Mouse (Mus musculus) spleen, adult 2 months (tissue): Measurements from ENCODE around the gene Gm43552. TPM values are rescaled to one million over a fixed set of nuclear protein-coding genes. Genes with fewer than 3 reads are reported as not detected.

Experiments
- DNase-seq, 2 experiments: peaks; one replicate each; pipeline versions ENCODE4 v3.0.0 to v3.0.0-alpha.2; 2012 to 2021; ENCODE audit warnings: low spot score in 2 of 2, low read depth in 1 of 2
- H3K27ac ChIP-seq: fragments of 200-500 bp; 2 replicates; pipeline ENCODE4 v1.5.1; 2012; ENCODE audit warnings: low read length, inconsistent platforms; ENCODE audit not compliant: insufficient read depth
- H3K27me3 ChIP-seq: fragments of 200-500 bp; 2 replicates; pipeline ENCODE4 v1.6.1; 2012; ENCODE audit warnings: mild to moderate bottlenecking, moderate library complexity, low read length, inconsistent platforms; ENCODE audit not compliant: control insufficient read depth, insufficient read depth
- H3K36me3 ChIP-seq: fragments of 200-500 bp; 2 replicates; pipeline ENCODE4 v1.6.1; 2012; ENCODE audit warnings: mild to moderate bottlenecking, low read length, inconsistent platforms; ENCODE audit not compliant: control insufficient read depth, insufficient read depth
- H3K4me1 ChIP-seq: fragments of 200-500 bp; 2 replicates; pipeline ENCODE4 v1.6.1; 2011; ENCODE audit warnings: inconsistent platforms; ENCODE audit not compliant: control insufficient read depth, insufficient read depth, insufficient read length
- H3K4me3 ChIP-seq: fragments of 200-500 bp; 2 replicates; pipeline ENCODE4 v1.5.1; 2011; ENCODE audit warnings: mild to moderate bottlenecking, inconsistent platforms; ENCODE audit not compliant: insufficient read depth, insufficient read length; ENCODE audit errors: extremely low read depth
- CTCF ChIP-seq: fragments of 200-500 bp; IDR thresholded peaks from 2 replicates; pipeline ENCODE4 v1.5.1; 2011; ENCODE audit warnings: mild to moderate bottlenecking, inconsistent platforms; ENCODE audit not compliant: insufficient read depth, insufficient read length, insufficient replicate concordance; ENCODE audit errors: extremely low read depth
- POLR2A ChIP-seq: fragments of 200-500 bp; IDR thresholded peaks from 2 replicates; pipeline ENCODE4 v1.6.1; 2011; ENCODE audit warnings: low read depth, low read length, inconsistent platforms
- WGBS: fragments of 180-500 bp; shearing (Covaris S2); methylation state at CpG from one replicate; pipeline ENCODE4 v1.1.7; 2018; 5-methylcytosine and 5-hydroxymethylcytosine counted together
- polyA plus RNA-seq: library from polyadenylated mRNA; depleted of rRNA; stranded (reverse); fragments of >200 nt; gene quantifications from 2 replicates; pipeline ENCODE4 v1.2.3, GENCODE M21; 2012

Gene Gm43552
- polyA plus RNA-seq, 1 experiment: not detected

- Histone ChIP-seq H3K27me3 (no peaks in the 10 kb centered on the region), H3K4me1 (no peaks in the 10 kb centered on the region), H3K4me3 (no peak overlapping the region), H3K36me3 (no peaks in the 10 kb centered on the region), H3K27ac (no peak overlapping the region)
- TF ChIP-seq POLR2A (no peak), CTCF (no peak)
- 86% methylated on average over 4 of the region's 4 CpGs for WGBS
- DNase-seq: no peak
These were observed 32.2 kb upstream of the Gm43552 start for GRCm38 (mm10) chr5:65524831-65525230.

- no peak for DNase-seq
- H3K4me1 ChIP-seq: no peaks in the 10 kb centered on the region
- TF ChIP-seq CTCF (no peak), POLR2A (no peak)
- WGBS: 79% methylated on average over 1 of the region's 1 CpGs
- no peaks in the 10 kb centered on the region for H3K36me3 ChIP-seq
- no peaks in the 10 kb centered on the region for H3K27me3 ChIP-seq
- H3K27ac ChIP-seq: no peak overlapping the region
- no peak overlapping the region for H3K4me3 ChIP-seq
These were observed 29.2 kb upstream of the Gm43552 start for GRCm38 (mm10) chr5:65521803-65522202.

- Histone ChIP-seq H3K27me3 (no peaks in the 10 kb centered on the region), H3K36me3 (no peaks in the 10 kb centered on the region), H3K27ac (peak overlapping the region; percentile 61), H3K4me1 (peaks cover 12% of the 10 kb centered on the region), H3K4me3 (no peak overlapping the region)
- DNase-seq: peak; percentile 33 to 72
- WGBS: 4% methylated on average over 5 of the region's 5 CpGs
- TF ChIP-seq CTCF: no peak
- TF ChIP-seq POLR2A: no peak
These were observed 22.1 kb upstream of the Gm43552 start for GRCm38 (mm10) chr5:65514635-65515278.

- no peak for DNase-seq
- no peaks in the 10 kb centered on the region for H3K27me3 ChIP-seq
- H3K4me3 ChIP-seq: no peak overlapping the region
- no peak overlapping the region for H3K27ac ChIP-seq
- WGBS: 58% methylated on average over 3 of the region's 3 CpGs
- TF ChIP-seq CTCF: no peak
- H3K4me1 ChIP-seq: peaks cover 12% of the 10 kb centered on the region
- H3K36me3 ChIP-seq: no peaks in the 10 kb centered on the region
These were observed 20.9 kb upstream of the Gm43552 start for GRCm38 (mm10) chr5:65513506-65513905.

- no peaks in the 10 kb centered on the region for H3K36me3 ChIP-seq
- DNase-seq: no peak
- no peaks in the 10 kb centered on the region for H3K27me3 ChIP-seq
- 84% methylated on average over 8 of the region's 8 CpGs for WGBS
- H3K4me3 ChIP-seq: no peak overlapping the region
- no peak for TF ChIP-seq CTCF
- TF ChIP-seq POLR2A: no peak
- no peaks in the 10 kb centered on the region for H3K4me1 ChIP-seq
- H3K27ac ChIP-seq: no peak overlapping the region
These were observed 15.8 kb upstream of the Gm43552 start for GRCm38 (mm10) chr5:65508395-65508794.

- 27% methylated on average over 8 of the region's 8 CpGs for WGBS
- no peaks in the 10 kb centered on the region for H3K36me3 ChIP-seq
- DNase-seq: no peak
- H3K27me3 ChIP-seq: no peaks in the 10 kb centered on the region
- TF ChIP-seq POLR2A (no peak), CTCF (no peak)
- H3K4me1 ChIP-seq: no peaks in the 10 kb centered on the region
- no peak overlapping the region for H3K27ac ChIP-seq
- H3K4me3 ChIP-seq: no peak overlapping the region
These were observed 13.2 kb upstream of the Gm43552 start for GRCm38 (mm10) chr5:65505786-65506185.

- TF ChIP-seq CTCF (no peak), POLR2A (no peak)
- WGBS: 93% methylated on average over 9 of the region's 9 CpGs
- no peaks in the 10 kb centered on the region for H3K27me3 ChIP-seq
- H3K27ac ChIP-seq: no peak overlapping the region
- H3K4me1 ChIP-seq: no peaks in the 10 kb centered on the region
- no peak overlapping the region for H3K4me3 ChIP-seq
- H3K36me3 ChIP-seq: no peaks in the 10 kb centered on the region
- no peak for DNase-seq
These were observed 8.8 kb upstream of the Gm43552 start for GRCm38 (mm10) chr5:65501407-65501806.
